Comparison of ENCODE assay signal across 11 mouse cellular contexts in the genomic region with DNA sequence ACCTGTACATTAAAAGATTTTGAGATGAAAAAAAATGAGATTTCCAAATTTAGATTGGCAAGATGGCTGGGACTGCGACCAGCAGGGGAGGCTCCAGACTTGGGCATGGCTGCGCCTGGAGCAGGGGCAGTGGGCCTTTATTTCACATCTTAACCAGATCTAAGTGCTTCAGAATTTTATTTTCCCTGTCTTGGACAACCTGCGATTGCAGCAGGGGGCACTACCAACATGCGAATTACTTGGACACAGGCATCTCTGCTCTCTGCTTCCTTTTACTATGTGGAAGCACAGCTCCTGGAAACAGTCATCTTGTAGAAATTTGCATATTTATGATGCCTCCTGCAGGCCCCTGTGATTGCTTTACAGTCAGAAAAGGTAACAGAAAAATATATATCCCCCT. TPM values are rescaled to one million over a fixed set of nuclear protein-coding genes. Genes with fewer than 3 reads are reported as not detected.
DNase-seq lines count a peak whose midpoint lies in the region; ATAC-seq and TF ChIP-seq lines count a peak whose summit lies in the region.
"Had no signal": no experiment of that assay in that cellular context is flagged by ENCODE, and none has a peak within 500 bp of the region (broad histone marks: within the 10 kb centered on the region; RNA-seq: fewer than 3 reads in every experiment).

No protein-coding gene starts in this region.

- H3K27me3 ChIP-seq in kidney, adult 2 months (replicated peaks; ENCODE audit: control insufficient read depth, insufficient read depth, low read length) = peaks cover 4% of the 10 kb centered on the region
- H3K27me3 ChIP-seq in CH12.LX (replicated peaks) = peaks cover 2% of the 10 kb centered on the region
- H3K27me3 ChIP-seq in forebrain, embryonic 13.5 days = no peaks in the 10 kb centered on the region
- peaks cover 12% of the 10 kb centered on the region; the same call in 1 of the 2 replicates for H3K27me3 ChIP-seq in midbrain, embryonic 12.5 days

- in situ Hi-C loops in CH12.LX (cut with MboI; ENCODE audit: low pct_ligation_motif_present, low pct_unique_long_range_greater_than_20kb, low sequenced_read_pairs) = loop anchor here (25.0 kb wide), 1 partner anchor 1247 kb away; no protein-coding TSS in a partner anchor

- peak; percentile 65 for ATAC-seq in forebrain, embryonic 13.5 days
- peak; percentile 36 for ATAC-seq in midbrain, embryonic 12.5 days (ENCODE audit: low FRiP score, low read depth)

- TF ChIP-seq RAD21 in CH12.LX (IDR thresholded peaks at IDR 0.05; ENCODE audit: low read depth, low read length) = peak; percentile 78

- H3K4me3 ChIP-seq in kidney, adult 2 months (ENCODE audit: insufficient read depth, low read depth, low read length) = no peak overlapping the region
- no peak overlapping the region for H3K4me3 ChIP-seq in CH12.LX (replicated peaks in 1 of 3; ENCODE audit: low read depth in 2 of 3, low read length in 2 of 3, poor library complexity in 1 of 3)
- no peak overlapping the region for H3K4me3 ChIP-seq in forebrain, embryonic 13.5 days
- no peak overlapping the region for H3K4me3 ChIP-seq in midbrain, embryonic 12.5 days

- H3K27ac ChIP-seq in kidney, adult 2 months (ENCODE audit: insufficient read depth, low read depth, low read length) = no peak overlapping the region
- no peak overlapping the region for H3K27ac ChIP-seq in CH12.LX (ENCODE audit: insufficient read depth, low read depth)
- no peak overlapping the region for H3K27ac ChIP-seq in forebrain, embryonic 13.5 days
- no peak overlapping the region for H3K27ac ChIP-seq in midbrain, embryonic 12.5 days (replicated peaks)

- no peak overlapping the region for H3K9ac ChIP-seq in CH12.LX (ENCODE audit: insufficient read depth, low read depth)
- H3K9ac ChIP-seq in forebrain, embryonic 13.5 days = no peak overlapping the region
- H3K9ac ChIP-seq in midbrain, embryonic 12.5 days (replicated peaks) = no peak overlapping the region

- 49% methylated on average over 4 of the region's 4 CpGs for whole genome bisulfite sequencing in kidney, adult 2 months
- 35% methylated on average over 4 of the region's 4 CpGs for WGBS in forebrain, embryonic 13.5 days
- 59% methylated on average over 4 of the region's 4 CpGs for WGBS in midbrain, embryonic 12.5 days

- TF ChIP-seq CTCF in kidney, adult 2 months (conservative IDR thresholded peaks at IDR 0.05; ENCODE audit: insufficient read depth, insufficient read length, low read depth, low read length) = peak; percentile 30; the same call in 1 of the 2 replicates
- TF ChIP-seq CTCF in CH12.LX (conservative IDR thresholded peaks at IDR 0.05 in 1 of 2, IDR thresholded peaks at IDR 0.05 in 1 of 2; ENCODE audit: low read depth in 2 of 2, low read length in 2 of 2) = peak in 1 of 2 experiments; percentile 68; a peak in 2 of 4 replicates

- H3K9me3 ChIP-seq in CH12.LX (replicated peaks; ENCODE audit: low read length) = no peaks in the 10 kb centered on the region
- H3K9me3 ChIP-seq in forebrain, embryonic 13.5 days (replicated peaks) = no peaks in the 10 kb centered on the region
- H3K9me3 ChIP-seq in midbrain, embryonic 12.5 days = no peaks in the 10 kb centered on the region

- no peaks in the 10 kb centered on the region for H3K36me3 ChIP-seq in kidney, adult 2 months (ENCODE audit: control insufficient read depth, insufficient read depth, low read length)
- no peaks in the 10 kb centered on the region for H3K36me3 ChIP-seq in CH12.LX (replicated peaks in 1 of 2; ENCODE audit: control insufficient read depth in 1 of 2, insufficient read depth in 1 of 2, low read length in 1 of 2)
- no peaks in the 10 kb centered on the region for H3K36me3 ChIP-seq in forebrain, embryonic 13.5 days (ENCODE audit: poor library complexity, severe bottlenecking)
- no peaks in the 10 kb centered on the region for H3K36me3 ChIP-seq in midbrain, embryonic 12.5 days

- DNase-seq in kidney, adult 2 months = no peak
- DNase-seq in kidney, postnatal 14 days = no peak
- peak; percentile 70 for DNase-seq in CH12.LX (ENCODE audit: extremely low read depth)
- no peak for DNase-seq in spleen, postnatal 10 days (ENCODE audit: low spot score in 2 of 2)
- no peak for DNase-seq in adrenal gland, postnatal 36 days
- DNase-seq in left cerebral cortex, postnatal 4 days = no peak
- DNase-seq: gastrocnemius, postnatal 25 days had no signal

- H3K4me1 ChIP-seq in kidney, adult 2 months (ENCODE audit: control insufficient read depth, insufficient read depth, low read length) = no peaks in the 10 kb centered on the region
- H3K4me1 ChIP-seq in CH12.LX (ENCODE audit: control insufficient read depth in 1 of 2, insufficient read depth in 2 of 2) = peaks cover 2 to 4% of the 10 kb centered on the region in 2 experiments
- H3K4me1 ChIP-seq in forebrain, embryonic 13.5 days = peaks cover 27% of the 10 kb centered on the region
- H3K4me1 ChIP-seq in midbrain, embryonic 12.5 days = peaks cover 24% of the 10 kb centered on the region

- TF ChIP-seq EP300 in CH12.LX (IDR thresholded peaks at IDR 0.05; ENCODE audit: low read length) = no peak

- no peak for TF ChIP-seq POLR2A in kidney, adult 2 months (IDR thresholded peaks at IDR 0.05; ENCODE audit: low read depth, low read length)
- TF ChIP-seq POLR2A in CH12.LX (IDR thresholded peaks at IDR 0.05; ENCODE audit: low read depth, low read length) = no peak

- dilution Hi-C loops in CH12.LX (cut with MboI; ENCODE audit: extremely low pct_ligation_motif_present, extremely low pct_unique_long_range_greater_than_20kb, low sequenced_read_pairs) = no loop called here

- intact Hi-C loops in left cerebral cortex, postnatal 4 days (cut with DNase I) = no loop called here

- H3K79me2 ChIP-seq in CH12.LX (replicated peaks; ENCODE audit: control insufficient read depth, extremely low read depth, insufficient read depth, poor library complexity, severe bottlenecking) = no peaks in the 10 kb centered on the region

- H3K4me2 ChIP-seq in CH12.LX (ENCODE audit: insufficient read depth, low read depth, poor library complexity, severe bottlenecking) = no peak overlapping the region
- no peak overlapping the region for H3K4me2 ChIP-seq in forebrain, embryonic 13.5 days
- H3K4me2 ChIP-seq in midbrain, embryonic 12.5 days (replicated peaks) = no peak overlapping the region

TF ChIP-seq in CH12.LX, 34 proteins besides CTCF, POLR2A, EP300 and RAD21:
- TF ChIP-seq GABPA (IDR thresholded peaks at IDR 0.05; ENCODE audit: insufficient replicate concordance, low read depth, low read length) (no peak), ZMIZ1 (IDR thresholded peaks at IDR 0.05; ENCODE audit: low read depth, low read length) (no peak), POLR2AphosphoS2 (IDR thresholded peaks at IDR 0.05; ENCODE audit: low read depth, low read length) (no peak), SMC3 (IDR thresholded peaks at IDR 0.05; ENCODE audit: low read depth, low read length) (peak; percentile 49), IRF4 (IDR thresholded peaks at IDR 0.05; ENCODE audit: low read depth, low read length) (no peak), MXI1 (IDR thresholded peaks at IDR 0.05; ENCODE audit: low read depth, low read length) (no peak), ETS1 (conservative IDR thresholded peaks at IDR 0.05; ENCODE audit: low read depth, low read length) (no peak), MEF2A (IDR thresholded peaks at IDR 0.05; ENCODE audit: borderline replicate concordance, low read depth, low read length) (no peak)

RNA-seq across cellular contexts. Expression of a gene that starts 9.5 kb away (rescaled TPM):
- polyA plus RNA-seq in kidney, adult 2 months (2012; rRNA removed) = not detected in 2 replicates
- total RNA-seq in CH12.LX (2012; rRNA removed) (not detected in 2 replicates), CH12.LX (2014; rRNA removed) (not detected in 2 replicates)
- polyA plus RNA-seq in CH12.LX (2012; ENCODE audit: insufficient read length, low read depth) = not detected in 2 replicates
- not detected in 2 replicates for polyA plus RNA-seq in forebrain, embryonic 13.5 days (2015; fragmentation: Nextera tagmentation; extraction: Ambion mirVana)
- polyA plus RNA-seq in midbrain, embryonic 12.5 days (2016; fragmentation: Nextera tagmentation; extraction: Ambion mirVana) = not detected in 2 replicates
- total RNA-seq in adrenal gland, postnatal 36 days (2021) = not detected
- total RNA-seq in left cerebral cortex, postnatal 4 days (2021) = under 1 TPM; 0.66 to 0.90 TPM
- total RNA-seq: gastrocnemius, postnatal 25 days; monocyte, adult 5-6 weeks had no signal
- polyA plus RNA-seq: stomach, embryonic 16.5 days had no signal

RNA-seq across cellular contexts. Expression of a gene that starts 12.5 kb away (rescaled TPM):
- polyA plus RNA-seq in kidney, adult 2 months (2012; rRNA removed) = 0.14 and 0.72 TPM in 2 replicates
- total RNA-seq in CH12.LX (2012; rRNA removed) (6.8 and 9.0 TPM in 2 replicates), CH12.LX (2014; rRNA removed) (13.4 and 13.9 TPM in 2 replicates)
- 52.1 and 57.9 TPM in 2 replicates for polyA plus RNA-seq in CH12.LX (2012; ENCODE audit: insufficient read length, low read depth)
- polyA plus RNA-seq in forebrain, embryonic 13.5 days (2015; fragmentation: Nextera tagmentation; extraction: Ambion mirVana) = 159 and 161 TPM in 2 replicates
- 66.0 and 67.3 TPM in 2 replicates for polyA plus RNA-seq in midbrain, embryonic 12.5 days (2016; fragmentation: Nextera tagmentation; extraction: Ambion mirVana)
- total RNA-seq in adrenal gland, postnatal 36 days (2021) = 1 to 10 TPM; 4.9 to 5.4 TPM
- total RNA-seq in left cerebral cortex, postnatal 4 days (2021) = 100 to 1,000 TPM; 209 to 220 TPM

Comparison
In these comparisons a context has a peak if more than half of its experiments do, and no peak if none do; other contexts are left out.
1. RNA of a gene that starts 12.5 kb away (polyA plus RNA-seq): 159 to 161 TPM in forebrain, embryonic 13.5 days, 66.0 to 67.3 TPM in midbrain, embryonic 12.5 days and 52.1 to 57.9 TPM in CH12.LX; 0.14 to 0.72 TPM in kidney, adult 2 months; every median in the first group is over 10 times any median in the second.